12 mouse cellular contexts compared by ENCODE assay signal in genomic region chr16:43080403-43080802, GRCm38 (mm10).
DNase-seq lines count a peak whose midpoint lies in the region; ATAC-seq and TF ChIP-seq lines count a peak whose summit lies in the region.
"Had no signal": no experiment of that assay in that cellular context is flagged by ENCODE, and none has a peak within 500 bp of the region (broad histone marks: within the 10 kb centered on the region; RNA-seq: fewer than 3 reads in every experiment).

No protein-coding gene starts in this region.

- no peak overlapping the region for H3K9ac ChIP-seq in midbrain, postnatal 0 days (replicated peaks; ENCODE audit: low read length, poor library complexity, severe bottlenecking)
- H3K9ac ChIP-seq in midbrain, embryonic 15.5 days: no peak overlapping the region
- H3K9ac ChIP-seq in lung, postnatal 0 days (replicated peaks; ENCODE audit: low read depth): no peak overlapping the region
- H3K9ac ChIP-seq: embryonic facial prominence, embryonic 15.5 days; hindbrain, embryonic 13.5 days; limb, embryonic 15.5 days had no signal

- peak; percentile 19 for DNase-seq in gastrocnemius, postnatal 25 days
- no peak for DNase-seq in gastrocnemius, postnatal 10 days
- peak; percentile 54 for DNase-seq in midbrain, postnatal 0 days (ENCODE audit: low spot score)
- peak; percentile 68 to 72 for DNase-seq in cerebellum, postnatal 14 days
- DNase-seq in retina, embryonic 14.5 days (ENCODE audit: low spot score): peak; percentile 62
- DNase-seq in lung, postnatal 0 days (ENCODE audit: low spot score): no peak
- no peak for DNase-seq in urinary bladder, adult 18-20 months (ENCODE audit: low spot score in 2 of 2)

- WGBS in midbrain, postnatal 0 days: 80% methylated on average over 2 of the region's 2 CpGs
- WGBS in midbrain, embryonic 15.5 days: 71% methylated on average over 2 of the region's 2 CpGs
- 61% methylated on average over 2 of the region's 2 CpGs for WGBS in lung, postnatal 0 days

- H3K36me3 ChIP-seq in midbrain, postnatal 0 days (ENCODE audit: insufficient read depth, low read length): no peaks in the 10 kb centered on the region
- no peaks in the 10 kb centered on the region for H3K36me3 ChIP-seq in midbrain, embryonic 15.5 days (replicated peaks)
- no peaks in the 10 kb centered on the region for H3K36me3 ChIP-seq in lung, postnatal 0 days (ENCODE audit: insufficient read depth, low read length)
- H3K36me3 ChIP-seq: embryonic facial prominence, embryonic 15.5 days; hindbrain, embryonic 13.5 days; limb, embryonic 15.5 days had no signal

- no peaks in the 10 kb centered on the region for H3K4me1 ChIP-seq in midbrain, postnatal 0 days (ENCODE audit: insufficient read depth, low read length)
- no peaks in the 10 kb centered on the region for H3K4me1 ChIP-seq in midbrain, embryonic 15.5 days
- no peaks in the 10 kb centered on the region for H3K4me1 ChIP-seq in lung, postnatal 0 days (ENCODE audit: insufficient read depth, low read depth, low read length)
- H3K4me1 ChIP-seq: embryonic facial prominence, embryonic 15.5 days had no signal

- no peaks in the 10 kb centered on the region for H3K9me3 ChIP-seq in midbrain, postnatal 0 days (ENCODE audit: low read length)
- H3K9me3 ChIP-seq in midbrain, embryonic 15.5 days: no peaks in the 10 kb centered on the region
- H3K9me3 ChIP-seq in lung, postnatal 0 days (ENCODE audit: low read length): no peaks in the 10 kb centered on the region
- H3K9me3 ChIP-seq: embryonic facial prominence, embryonic 15.5 days; hindbrain, embryonic 13.5 days; limb, embryonic 15.5 days had no signal

- no peak overlapping the region for H3K4me3 ChIP-seq in midbrain, postnatal 0 days (ENCODE audit: low read depth, low read length)
- no peak overlapping the region for H3K4me3 ChIP-seq in midbrain, embryonic 15.5 days
- H3K4me3 ChIP-seq in lung, postnatal 0 days (ENCODE audit: low read depth, low read length): no peak overlapping the region
- H3K4me3 ChIP-seq: embryonic facial prominence, embryonic 15.5 days; hindbrain, embryonic 13.5 days; limb, embryonic 15.5 days had no signal

- no peak for TF ChIP-seq EP300 in lung, postnatal 0 days (IDR thresholded peaks at IDR 0.05)

- no peak overlapping the region for H3K4me2 ChIP-seq in midbrain, postnatal 0 days (ENCODE audit: low read depth, low read length, poor library complexity, severe bottlenecking)
- H3K4me2 ChIP-seq in midbrain, embryonic 15.5 days: no peak overlapping the region
- H3K4me2 ChIP-seq in lung, postnatal 0 days (replicated peaks; ENCODE audit: low read depth, low read length): no peak overlapping the region
- H3K4me2 ChIP-seq: embryonic facial prominence, embryonic 15.5 days; hindbrain, embryonic 13.5 days; limb, embryonic 15.5 days had no signal

- no peak for ATAC-seq in midbrain, postnatal 0 days (ENCODE audit: low FRiP score)
- no peak for ATAC-seq in midbrain, embryonic 15.5 days (replicated peaks)
- no peak for ATAC-seq in lung, postnatal 0 days

- TF ChIP-seq CTCF in midbrain, postnatal 0 days (IDR thresholded peaks at IDR 0.05): no peak
- no peak for TF ChIP-seq CTCF in lung, postnatal 0 days (IDR thresholded peaks at IDR 0.05)

- H3K27me3 ChIP-seq in midbrain, postnatal 0 days (ENCODE audit: insufficient read depth, low read length): no peaks in the 10 kb centered on the region
- no peaks in the 10 kb centered on the region for H3K27me3 ChIP-seq in midbrain, embryonic 15.5 days (replicated peaks)
- no peaks in the 10 kb centered on the region for H3K27me3 ChIP-seq in lung, postnatal 0 days (replicated peaks; ENCODE audit: insufficient read depth, low read length)
- H3K27me3 ChIP-seq: embryonic facial prominence, embryonic 15.5 days; hindbrain, embryonic 13.5 days; limb, embryonic 15.5 days had no signal

- H3K27ac ChIP-seq in midbrain, postnatal 0 days (ENCODE audit: low read depth, low read length): no peak overlapping the region
- no peak overlapping the region for H3K27ac ChIP-seq in midbrain, embryonic 15.5 days
- H3K27ac ChIP-seq in lung, postnatal 0 days (ENCODE audit: low read length): no peak overlapping the region
- H3K27ac ChIP-seq: embryonic facial prominence, embryonic 15.5 days; hindbrain, embryonic 13.5 days; limb, embryonic 15.5 days; macrophage had no signal

Comparison
In these comparisons a context has a peak if more than half of its experiments do, and no peak if none do; other contexts are left out.
1. DNase-seq: peak in gastrocnemius, postnatal 25 days (single experiment), midbrain, postnatal 0 days (single experiment), cerebellum, postnatal 14 days (2 of 2) and retina, embryonic 14.5 days (single experiment); none in gastrocnemius, postnatal 10 days (single experiment), lung, postnatal 0 days (single experiment) and urinary bladder, adult 18-20 months (0 of 2).